Mouse (Mus musculus) gastrocnemius, postnatal 4 days (tissue): ENCODE data around the gene Ptprm. TPM values are rescaled to one million over a fixed set of nuclear protein-coding genes. Genes with fewer than 3 reads are reported as not detected.

Source experiments
- DNase-seq, 2 experiments: peaks; one replicate each; pipeline ENCODE4 v3.0.0; 2021 to 2022; ENCODE audit warnings: low spot score in 2 of 2, mixed read lengths in 2 of 2
- total RNA-seq, 2 experiments: library from RNA; stranded (reverse); gene quantifications; 2 replicates each; pipeline ENCODE4 v1.2.3; 2021

The Ptprm gene
- total RNA-seq, 2 experiments from 2014 or later, result 54.5 to 60.0 TPM

DNA sequence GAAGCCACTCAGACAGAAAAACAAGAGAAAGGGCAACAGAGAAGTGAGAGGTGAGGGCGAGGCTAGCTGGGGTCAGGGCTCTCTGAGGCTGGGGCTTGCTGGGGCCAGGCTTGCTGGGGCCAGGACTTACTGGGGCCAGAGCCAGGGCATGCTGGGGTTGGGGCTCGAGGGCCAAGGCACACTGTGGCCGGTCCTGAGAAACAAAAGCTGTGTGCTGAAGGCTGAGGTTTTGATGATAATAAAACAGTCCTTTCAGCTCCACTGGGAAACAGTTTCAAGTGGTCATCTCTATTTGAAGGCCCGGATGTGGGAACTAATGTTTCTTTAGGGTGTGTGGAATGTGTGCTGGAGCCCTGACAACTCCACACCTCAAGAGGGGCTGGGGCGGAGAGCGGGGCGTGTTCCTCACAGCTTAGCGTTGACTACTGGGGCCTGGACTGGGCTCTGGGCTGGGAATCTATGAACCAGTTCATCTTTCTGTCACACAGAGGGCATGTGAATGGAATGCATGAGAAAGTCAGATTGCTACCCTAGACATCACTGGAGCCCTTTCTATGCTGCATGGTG lies 615.4 kb downstream of the Ptprm start:
- DNase-seq, result no peak

DNA sequence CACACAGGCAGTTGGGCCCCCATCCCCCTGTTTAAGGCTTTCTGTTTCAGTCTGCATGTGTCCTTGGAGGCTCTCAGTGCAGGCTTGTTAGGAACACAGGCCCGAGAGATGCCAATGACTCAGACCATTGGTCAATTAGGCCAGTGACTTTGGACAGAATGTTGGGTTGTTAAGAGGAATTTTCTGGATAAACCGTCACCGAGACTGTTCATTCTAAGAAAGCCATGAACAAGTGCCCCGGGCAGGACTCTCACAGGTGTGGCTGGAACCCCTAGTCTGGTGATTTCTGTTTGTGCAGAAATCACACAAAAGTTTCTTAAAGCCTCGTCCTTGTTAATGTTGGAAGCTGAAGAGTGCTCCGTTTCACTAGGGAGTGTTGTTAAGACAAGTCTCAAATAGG lies 615.9 kb downstream of the Ptprm start:
- DNase-seq, result no peak

DNA sequence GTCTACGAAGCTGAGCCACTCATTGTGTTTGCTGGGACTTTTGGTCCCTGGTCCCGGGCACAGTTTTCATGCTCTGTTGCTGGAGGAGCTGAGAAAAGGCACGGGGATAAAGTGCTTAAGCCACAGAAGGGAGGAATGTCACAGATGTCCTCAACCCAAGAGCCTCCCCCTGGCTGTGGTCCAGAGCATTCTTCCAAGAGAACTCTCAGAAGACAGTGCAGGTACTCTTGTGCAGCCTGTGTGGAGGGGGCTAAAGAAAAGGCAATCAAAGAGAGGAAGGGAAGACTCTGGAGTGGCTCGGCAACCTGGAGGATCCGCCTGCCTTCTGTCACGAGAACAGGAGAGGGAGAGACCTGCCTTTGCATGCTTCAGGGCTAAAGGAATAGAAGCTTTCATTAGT lies 617.8 kb downstream of the Ptprm start:
- DNase-seq, result no peak

DNA sequence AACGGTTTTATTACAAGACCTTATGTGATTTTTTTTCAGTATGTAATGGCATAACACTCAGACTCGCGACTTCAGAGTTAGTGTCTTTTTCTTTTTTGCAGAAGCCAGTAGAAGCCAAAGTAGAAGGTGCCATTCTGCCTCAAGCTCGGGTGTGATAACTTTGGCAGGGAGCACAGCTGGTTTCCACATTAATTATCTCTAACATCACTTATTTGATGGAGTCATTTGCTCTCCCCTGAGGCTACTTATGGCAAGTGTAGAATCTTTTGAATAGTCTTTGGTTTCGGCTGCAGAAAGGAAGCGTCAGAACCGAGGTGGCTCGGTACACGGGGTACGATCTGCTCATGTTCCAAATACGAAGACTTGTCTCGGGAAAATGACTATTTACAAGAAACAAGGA lies 620.7 kb downstream of the Ptprm start:
- no peak for DNase-seq

DNA sequence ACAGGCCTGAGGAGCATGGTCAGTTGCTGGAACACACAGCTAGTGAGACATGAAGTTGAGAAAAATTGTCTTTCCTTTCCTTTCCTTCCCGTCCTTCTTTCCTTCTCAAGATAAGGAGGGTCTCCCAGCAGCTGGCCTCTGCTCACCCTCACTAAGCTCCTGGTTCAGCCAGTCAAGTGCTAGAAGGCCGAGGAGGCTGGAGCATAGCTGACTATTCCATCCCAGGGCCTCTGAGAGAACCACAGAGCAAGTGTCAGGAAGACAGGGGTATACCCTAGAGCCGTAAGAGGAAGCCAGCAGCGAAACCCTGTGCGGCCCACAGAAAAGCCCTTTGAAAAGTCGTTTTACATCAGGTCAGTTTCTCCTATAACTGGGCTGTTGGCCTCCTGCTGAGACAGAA lies 624.3 kb downstream of the Ptprm start:
- DNase-seq, result no peak

DNA sequence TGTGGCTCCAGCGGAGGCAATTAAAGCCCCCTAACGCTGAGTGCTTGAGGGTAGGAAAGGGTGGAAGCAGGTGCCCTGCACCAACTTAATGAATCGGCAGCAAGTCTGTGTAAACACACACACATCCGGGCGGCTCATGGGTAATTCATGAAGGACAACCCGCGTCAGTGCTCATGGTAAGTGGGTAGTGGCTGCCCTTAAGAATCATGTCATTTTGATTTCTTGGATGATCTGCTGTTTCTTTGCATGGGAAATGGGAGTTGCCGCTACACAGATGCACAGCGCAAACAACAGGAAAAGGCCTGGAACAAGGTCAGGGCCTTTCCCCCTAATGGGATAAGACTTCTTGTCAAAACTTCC lies 633.3 kb downstream of the Ptprm start:
- DNase-seq, result no peak

DNA sequence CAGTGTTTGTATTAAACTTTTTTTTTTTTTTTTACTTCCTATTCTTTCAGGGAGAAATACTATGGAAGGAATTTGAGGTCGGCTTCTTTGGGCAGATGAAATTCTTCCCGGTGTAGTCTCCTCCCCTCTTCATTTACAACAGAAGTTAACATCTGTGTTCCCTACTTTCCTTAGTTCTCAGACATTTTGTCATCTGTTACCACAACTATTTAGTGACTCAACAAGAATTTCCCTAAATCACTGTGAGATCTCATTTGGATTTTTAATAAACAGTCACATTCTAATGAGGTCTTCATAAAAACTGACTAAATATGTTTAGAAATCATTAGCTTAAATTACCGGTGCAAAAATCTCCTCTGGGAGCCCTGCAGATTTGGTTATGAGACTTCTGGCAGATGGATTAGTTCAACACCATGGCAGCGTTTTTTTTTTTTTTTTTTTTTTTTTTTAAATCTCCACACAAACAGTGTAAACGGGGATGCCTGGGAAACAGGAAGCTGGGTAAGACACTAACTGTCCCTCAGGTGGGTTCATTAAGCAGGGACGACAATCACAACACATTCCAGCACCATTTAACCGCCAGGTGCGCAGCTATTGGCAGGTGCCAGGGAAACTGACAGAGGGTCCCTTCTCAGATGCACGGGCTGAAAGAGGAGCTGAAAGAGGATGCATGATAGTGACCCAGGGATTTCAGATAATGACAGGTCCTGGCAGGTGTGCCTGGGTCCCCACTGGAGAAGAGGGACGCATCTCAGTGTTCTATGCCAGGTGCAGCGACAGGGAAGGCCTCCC lies 633.9 kb downstream of the Ptprm start:
- no peak for DNase-seq

DNA sequence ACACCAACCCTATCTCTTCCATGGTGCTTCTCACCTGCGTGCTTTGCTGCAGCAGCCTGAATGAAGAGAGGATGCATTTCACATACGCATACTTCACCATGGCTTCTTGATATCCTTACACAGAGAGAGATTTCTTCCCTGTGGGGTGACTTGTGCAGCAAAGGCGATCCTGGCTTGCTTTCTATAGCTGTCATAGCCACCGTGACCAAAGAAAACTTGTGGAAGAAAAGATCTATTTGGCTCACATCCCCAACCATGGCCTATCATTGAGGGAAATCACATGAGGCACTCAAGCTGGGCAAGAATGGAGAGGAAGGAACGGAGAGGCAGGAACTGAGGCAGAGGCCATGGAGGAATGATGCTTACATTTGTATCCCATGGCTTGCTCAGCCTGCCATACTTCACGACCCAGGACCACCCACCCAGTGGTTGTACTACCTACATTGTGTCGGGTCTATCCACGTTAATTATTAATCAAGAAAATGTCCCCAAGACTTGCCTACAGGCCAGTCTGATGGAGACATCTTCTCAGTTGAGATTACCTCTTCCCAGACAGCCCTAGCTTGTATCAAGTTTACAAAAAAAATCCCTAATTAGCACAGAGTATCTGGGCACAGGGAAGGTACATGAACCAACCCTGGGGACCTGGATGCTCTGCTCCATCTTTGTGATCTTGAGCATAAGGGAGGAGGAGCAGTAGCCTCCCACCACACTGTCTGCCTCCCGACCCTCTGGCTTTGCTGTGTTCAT lies 641.6 kb downstream of the Ptprm start:
- no peak for DNase-seq

DNA sequence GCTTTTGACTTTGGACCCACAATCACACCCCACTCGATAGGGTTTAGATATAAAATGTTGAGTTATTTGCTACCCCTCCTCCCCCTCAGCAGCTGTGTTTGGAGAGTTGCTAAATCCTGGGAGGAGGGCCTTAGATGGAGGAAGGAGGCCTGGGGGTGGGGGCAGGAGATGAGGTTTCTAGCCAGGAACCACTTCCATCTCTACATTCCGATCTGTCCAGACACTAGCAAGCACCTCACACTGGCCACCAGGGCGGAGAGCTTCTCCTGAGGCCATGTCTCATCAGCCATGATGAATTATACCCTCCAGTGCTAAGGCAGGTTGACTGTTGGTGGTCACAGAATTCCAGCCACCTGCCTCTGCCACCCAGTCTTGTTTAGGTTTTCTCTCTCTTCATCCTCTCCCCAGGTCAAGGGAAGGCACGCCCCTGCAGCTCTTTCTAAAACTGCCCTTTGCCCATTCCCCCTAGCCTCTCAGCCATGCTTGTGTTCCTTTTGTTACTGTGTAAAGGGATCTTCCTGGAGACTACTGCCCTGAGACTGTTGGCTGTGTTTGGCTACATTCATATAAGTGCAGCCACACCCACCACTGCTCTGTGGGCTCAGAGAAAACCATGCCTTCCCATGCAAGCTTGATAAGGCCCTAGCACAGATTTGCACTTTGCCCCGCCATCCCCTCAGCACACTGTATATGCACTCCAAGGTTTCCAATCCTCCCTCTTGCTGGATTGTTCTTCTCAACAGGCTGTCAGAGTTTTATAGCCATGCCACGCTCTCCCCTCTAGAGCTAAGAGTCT lies 642.8 kb downstream of the Ptprm start:
- no peak for DNase-seq

DNA sequence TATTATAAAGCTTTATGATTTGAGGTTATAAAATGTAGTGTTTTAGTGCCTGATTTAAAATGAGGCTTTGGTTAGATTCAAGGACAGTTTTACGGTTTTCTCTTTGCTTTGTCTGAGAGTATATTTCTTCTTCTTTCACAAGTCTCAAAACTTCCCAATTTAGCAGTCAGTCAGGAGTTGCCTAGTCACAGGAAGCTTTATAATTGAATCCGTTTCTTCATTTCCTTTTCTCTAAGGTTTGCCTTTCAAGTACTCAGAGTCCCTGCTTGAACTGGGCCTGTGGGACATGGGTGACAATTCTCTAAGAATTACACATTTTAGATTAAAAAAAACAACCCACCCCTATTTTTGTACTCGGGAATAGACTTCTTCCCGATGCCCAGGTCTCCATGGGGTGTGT lies 643.7 kb downstream of the Ptprm start:
- DNase-seq, result no peak

DNA sequence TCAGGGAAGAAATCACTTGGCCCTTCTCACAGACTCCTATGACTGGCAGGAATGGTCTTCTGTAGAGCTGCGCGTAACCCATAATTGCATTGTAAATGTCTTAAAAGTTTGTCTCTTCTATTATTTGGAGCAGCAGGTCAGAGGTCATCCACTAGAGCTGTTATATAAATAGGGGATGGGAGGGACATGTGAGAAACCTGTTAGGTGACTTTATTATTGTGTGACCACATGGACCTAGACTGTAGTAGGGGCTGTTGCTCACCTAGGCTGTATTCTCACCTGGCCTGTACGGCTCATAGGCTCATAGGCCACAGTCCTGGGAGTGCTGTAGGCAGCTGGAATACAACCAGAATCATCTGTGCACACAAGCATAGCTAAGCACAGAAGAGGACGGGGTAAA lies 645.5 kb downstream of the Ptprm start:
- DNase-seq, result no peak

DNA sequence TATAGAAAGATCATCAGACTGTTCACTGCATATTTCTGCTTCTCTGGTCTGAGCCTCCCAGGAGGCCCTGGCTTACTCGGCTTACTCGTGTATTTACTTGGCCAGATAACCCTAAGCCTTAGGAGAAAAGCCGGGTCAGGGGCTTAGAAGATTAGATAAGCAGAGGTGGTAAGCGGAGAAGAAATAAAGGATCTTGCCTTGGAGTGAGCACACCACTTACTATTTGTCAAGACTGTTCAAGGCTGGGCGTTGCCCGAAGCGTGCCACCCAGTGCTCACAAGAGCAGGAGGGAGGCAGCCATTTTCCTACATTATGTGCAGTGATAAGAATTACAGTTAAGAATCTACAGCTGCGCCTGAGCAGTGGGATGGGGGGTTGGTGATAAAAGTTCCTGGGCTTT lies 646.6 kb downstream of the Ptprm start:
- DNase-seq, result no peak

DNA sequence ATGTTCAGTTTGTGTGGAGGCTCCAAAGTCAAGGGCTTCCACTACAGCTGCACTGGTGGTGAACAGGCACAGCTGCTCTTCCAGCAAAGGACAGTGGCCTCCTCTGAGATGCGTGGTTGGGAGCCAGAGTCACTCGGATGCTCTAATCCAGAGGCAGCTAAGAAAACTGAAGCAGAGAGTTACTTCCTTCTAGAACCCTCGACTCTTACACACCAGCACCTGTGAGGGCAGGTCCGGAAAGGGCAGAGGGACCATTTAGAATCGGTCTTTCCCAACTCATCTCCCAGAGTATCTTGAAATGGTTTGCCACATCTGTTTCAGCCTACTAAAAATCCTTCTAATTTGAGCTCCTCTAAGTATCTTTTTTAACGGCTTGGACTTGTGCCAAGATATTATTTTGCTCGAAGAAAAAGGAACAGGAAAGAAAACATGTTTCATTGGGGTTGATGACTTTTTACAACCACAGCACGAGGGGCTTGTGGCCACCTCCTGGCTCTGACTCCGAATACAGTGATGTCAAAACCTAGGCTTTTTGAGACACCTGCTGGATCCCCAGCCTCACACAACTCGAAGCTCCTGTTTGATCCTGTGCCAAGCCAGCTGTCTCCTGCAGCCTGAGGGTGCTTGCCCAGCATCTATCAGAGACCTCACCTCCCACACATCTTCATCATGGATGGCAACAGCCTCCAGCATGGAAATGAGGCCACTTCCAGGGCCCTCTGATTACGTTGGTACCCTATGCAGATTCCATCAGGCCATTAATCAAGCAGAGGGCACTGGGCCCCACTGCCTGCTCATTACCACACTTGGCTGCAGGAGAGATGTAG lies 652.7 kb downstream of the Ptprm start:
- DNase-seq, result no peak

DNA sequence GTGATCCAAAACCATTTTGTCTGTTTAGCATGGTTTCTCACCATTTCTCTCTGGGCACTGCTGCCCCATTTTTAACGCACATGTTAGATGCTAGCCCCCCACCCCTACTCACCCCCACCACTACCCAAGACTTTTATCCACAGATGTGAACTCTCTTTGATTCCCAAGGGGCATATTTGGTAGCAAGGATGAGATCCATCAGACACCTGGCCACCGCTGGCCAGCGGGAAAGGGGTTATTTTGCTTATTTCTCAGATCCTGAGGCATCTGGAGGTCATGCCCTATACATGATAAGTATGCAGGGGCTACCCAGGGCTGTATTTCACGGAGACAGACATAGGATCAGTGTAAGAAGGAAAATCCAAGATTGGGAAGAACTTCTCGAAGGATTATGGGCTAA lies 654.4 kb downstream of the Ptprm start:
- DNase-seq, result no peak

DNA sequence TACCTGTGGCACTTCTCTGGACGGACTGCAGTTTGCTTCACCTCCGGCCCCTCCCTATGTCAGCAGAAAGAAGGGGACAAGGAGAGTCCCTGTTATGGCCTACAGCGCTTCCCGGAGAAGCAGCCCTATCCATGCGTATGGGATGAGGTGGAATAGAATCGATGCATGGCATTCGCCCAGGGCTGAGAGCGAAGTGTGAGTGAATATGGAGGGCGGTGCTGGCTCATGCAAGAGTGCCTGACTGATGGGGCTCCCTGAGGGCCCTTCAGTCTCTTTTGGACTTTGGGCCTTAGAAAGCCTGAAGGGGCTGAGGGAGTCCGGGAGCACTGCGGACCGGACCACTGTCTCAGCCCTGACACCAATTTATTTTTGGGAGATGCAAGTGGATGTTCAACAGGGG lies 656.6 kb downstream of the Ptprm start:
- DNase-seq, result no peak

DNA sequence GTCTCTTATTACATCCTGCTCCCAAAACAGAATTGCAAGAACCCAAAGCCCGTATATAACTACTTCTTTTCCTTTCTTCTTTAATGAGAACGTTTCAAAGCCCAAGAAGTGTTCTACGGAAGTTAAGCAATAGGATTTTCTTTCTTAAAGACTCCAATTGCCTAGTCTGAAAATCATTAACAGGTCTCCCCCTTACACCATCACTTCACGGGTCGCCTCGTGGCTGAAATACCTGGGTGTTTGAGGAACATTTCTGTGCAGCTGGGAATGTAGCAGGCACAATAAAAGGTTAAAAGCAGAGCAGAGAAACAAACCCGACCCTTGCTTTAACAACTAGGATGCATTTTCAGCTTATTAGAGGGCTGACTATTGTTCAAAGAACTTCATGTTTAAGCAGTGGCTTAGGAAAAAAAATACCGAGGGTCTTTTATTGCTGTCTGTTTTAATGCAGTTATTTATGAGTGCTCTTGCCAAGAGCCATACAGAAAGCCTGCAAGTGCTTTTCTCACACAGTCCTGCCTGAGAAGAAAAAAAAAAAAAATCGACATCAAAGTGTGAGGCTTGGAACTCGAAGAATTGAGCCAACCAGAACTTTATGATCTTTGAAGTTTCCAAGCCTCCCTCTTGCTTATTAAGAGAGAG lies 657.6 kb downstream of the Ptprm start:
- DNase-seq, result no peak

DNA sequence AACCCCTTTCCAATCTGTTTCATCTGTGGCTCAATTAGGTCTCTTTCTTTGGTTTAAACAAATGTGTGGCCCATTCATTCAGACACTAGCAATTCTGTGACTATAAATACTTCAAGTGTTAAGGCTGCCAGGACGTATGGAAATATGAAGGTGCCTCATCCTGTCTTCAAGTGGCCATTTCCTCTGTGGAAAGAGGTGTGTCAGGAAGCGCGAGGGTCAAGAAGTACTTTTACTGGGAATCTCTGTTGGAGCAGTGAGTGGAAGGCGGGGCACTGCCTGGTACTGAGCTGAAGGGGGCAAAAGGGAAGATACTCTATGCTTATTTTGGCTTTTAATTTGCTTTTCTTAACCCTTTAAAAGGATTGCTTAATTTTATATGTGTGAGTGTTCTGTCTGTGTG lies 659.9 kb downstream of the Ptprm start:
- DNase-seq, result no peak

DNA sequence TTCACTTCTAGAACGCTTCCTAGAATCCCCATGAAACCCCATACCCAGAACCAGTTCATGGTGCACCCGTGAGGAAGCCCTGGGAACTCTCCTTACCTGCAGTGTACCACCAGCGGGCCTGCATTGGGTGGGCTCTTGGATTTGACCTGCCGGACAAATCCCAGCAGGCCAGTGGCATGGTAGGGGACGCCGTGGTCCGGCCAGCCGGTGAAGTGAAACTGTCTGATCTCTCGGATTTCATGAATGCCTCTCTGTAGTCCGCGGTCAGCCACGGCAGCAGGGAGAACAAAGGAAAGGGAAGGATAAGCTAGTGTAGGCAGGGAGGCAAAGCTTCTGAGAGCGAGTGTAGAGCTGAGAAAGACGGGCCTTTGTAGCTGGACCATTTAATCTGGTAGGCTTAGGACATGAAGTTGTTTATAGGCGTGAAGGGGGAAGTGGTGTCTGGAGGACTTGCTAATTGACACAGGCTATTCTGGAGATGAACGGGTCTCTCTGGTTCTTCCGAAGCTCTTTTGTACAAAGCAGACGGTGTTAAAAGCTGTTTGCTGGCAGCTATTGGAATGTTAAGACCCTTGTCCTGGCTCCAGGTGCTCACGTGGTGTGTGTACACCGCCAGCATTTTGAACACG lies 660.5 kb downstream of the Ptprm start:
- DNase-seq, result no peak

DNA sequence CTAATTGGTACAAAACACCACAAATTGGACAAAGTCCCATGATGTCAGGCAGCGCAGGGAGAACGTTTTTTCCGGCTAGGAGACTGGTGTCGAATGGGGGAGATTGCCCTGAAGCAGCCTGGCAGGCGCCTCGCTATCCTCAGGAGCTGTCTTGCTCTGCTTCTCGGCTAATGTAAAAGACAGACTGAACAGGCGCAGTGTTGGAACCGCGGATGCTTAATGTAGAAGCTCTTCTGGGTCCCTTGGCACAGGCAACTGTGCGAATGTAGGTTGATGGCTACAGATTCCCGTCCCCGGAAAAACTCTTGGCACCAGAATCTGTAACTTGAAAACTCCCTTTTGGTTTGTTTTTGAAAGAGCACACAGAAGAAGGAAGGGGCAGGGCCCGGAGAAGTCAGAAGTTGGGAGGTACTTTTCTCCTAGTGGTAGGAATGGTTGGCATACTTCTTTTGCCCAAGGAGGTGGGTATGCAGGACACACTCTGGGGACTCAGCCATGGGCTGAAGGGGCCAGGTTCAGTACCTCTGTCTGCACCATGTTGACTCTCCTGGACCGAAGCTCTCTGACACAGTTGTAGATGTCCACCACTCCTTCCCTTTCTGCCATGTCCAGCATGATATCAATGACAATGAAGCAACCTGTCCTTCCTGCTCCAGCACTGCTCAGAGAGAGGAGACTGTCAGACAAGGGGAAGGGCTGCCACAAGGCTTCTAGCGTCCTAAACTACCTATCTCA lies 661.1 kb downstream of the Ptprm start:
- no peak for DNase-seq
